Mouse (Mus musculus) megakaryocyte-erythroid progenitor cell, adult 5-6 weeks (primary cell): Measurements from ENCODE around the gene Tamm41. TPM values are rescaled to one million over a fixed set of nuclear protein-coding genes. Genes with fewer than 3 reads are reported as not detected.

ENCODE experiments used
- ATAC-seq: replicated peaks from 2 replicates; pipeline ENCODE4 v1.8.0; 2016; ENCODE audit warnings: mild to moderate bottlenecking, inconsistent platforms; ENCODE audit not compliant: severe bottlenecking, poor library complexity, low FRiP score, low TSS enrichment
- total RNA-seq, 2 experiments: library from RNA; stranded (forward) in 1 of 2; stranded (reverse) in 1 of 2; fragments of 200-1000, 215-1000 nt in 1 of 2; fragments of >200 nt in 1 of 2; fragmentation: Nextera tagmentation in 1 of 2; gene quantifications; 2 replicates each; pipeline ENCODE4 v1.2.3; 2014 to 2017

The Tamm41 gene
- total RNA-seq, 2 experiments from 2014 or later: 70.2 to 75.1 TPM

DNA sequence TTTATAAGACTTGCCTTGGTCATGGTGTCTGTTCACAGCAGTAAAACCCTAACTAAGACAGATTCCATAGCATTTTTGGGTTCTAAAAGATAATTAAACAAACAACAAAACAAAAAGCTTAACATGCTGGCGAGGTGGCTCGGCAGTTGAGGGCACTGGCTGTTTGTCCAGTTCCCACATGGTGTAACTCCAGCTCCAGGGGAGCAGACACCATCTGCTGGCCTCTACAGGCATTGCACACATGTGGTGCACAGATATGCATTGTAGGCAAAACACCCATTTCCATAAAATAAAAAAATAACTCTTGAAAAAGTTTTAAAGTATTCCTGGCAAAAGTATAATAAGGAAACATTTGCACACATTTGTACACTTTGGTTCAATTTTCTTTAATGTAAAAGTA, 7.6 kb downstream of the Tamm41 start:
- ATAC-seq: peak; percentile 82

DNA sequence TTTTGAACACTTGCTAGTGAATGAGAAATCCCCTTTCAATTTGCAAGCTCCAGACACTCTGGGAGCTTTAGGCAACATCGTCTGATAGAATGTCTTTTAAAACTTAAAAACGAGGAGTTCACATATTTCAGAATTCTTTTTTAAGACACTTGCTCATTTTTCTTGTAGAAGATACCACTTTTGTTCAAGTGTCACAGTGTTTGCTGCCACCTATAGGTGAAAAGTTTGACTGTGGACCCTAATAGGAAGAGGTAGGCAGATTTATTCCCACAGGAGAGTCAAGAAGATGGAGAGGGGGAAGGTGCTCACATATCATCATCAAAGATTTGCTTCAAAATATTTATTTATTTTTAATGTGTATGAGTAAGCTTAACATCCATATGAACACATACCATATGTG, 8.4 kb downstream of the Tamm41 start:
- ATAC-seq: 0 out of 2 replicates have a peak, but pooled peaks have one; percentile 38

DNA sequence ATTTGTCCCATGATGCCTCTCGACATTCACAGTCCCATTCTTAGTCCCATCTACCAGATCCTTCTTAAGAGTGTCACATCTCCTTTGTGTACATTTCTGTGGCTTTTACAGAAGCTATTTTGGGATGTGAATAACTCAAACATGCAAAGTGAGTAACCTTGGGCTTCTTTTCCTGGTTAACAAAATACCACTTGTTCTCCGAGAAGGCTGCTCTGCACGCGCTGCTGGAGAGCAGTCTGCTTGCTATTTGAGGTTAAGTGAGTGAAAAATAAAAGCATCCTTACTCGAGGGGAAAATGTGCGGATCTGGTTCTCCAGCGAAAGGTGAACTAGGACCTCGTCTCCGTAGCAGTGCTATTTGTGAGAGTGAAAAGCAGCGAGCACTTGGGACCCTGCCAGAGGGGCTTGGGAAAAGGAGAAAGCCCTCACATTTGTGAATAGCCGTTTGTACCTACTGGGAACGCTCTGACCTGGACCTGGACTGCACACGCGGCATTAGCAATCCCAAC, 10.1 kb downstream of the Tamm41 start:
- ATAC-seq: no peak

DNA sequence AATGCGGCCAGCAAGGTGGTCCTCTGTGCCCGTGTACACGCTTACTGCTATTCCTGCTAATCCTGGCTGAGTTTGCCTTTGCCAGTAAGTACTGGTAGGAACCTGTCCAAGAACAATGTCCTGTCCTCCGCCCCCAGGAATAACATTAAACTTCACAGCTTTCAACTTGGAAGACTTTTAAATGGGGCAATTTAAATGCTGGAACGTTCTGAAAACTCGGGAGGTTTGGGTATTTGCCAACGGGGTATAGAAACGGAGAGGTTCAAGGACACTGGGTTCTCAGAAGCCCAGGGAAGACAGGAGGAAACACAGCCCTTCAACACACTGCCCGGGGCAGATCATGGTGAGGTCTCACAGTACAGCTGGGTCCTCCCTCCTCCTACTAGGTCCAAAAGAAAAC, 14.8 kb downstream of the Tamm41 start:
- ATAC-seq: no peak

DNA sequence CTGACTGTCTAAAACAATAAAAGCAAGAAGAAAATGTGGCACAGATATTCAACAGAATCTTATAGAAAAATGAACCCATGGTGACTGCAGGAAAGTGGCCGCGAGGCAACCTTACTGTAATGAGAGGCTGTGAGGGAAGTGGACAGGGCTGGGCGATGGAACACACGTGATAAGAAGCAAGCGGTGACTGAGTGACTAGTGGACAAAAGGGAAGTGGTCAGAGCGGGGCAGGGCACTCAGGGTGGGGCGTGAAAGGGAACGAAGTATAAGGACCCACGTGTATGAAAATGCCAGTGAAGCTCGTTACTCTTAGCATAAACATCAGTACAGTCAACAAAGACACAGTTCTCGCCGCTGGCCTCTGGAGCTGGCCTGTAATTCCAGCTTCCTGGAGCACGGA, 22.2 kb downstream of the Tamm41 start:
- no peak for ATAC-seq

DNA sequence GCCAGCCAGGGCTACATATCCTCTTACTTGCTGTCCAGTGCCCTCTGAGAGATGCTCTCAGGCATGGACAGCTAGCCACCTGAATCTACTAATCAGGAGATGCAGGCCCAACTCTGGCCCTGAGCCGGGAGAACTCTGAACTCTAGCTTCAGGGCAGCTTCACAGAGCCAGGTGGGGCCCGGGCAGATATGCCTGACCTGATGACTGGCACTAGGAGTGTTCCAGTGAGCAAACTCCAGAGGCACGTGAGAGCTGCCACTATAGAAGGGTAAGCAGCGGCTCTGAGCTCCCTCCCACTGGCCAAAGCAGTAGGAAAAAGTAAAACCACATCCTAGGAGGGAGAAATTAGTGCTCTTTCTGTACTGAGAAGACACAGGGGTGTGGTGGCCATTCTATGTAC, 24.1 kb downstream of the Tamm41 start:
- ATAC-seq: no peak

DNA sequence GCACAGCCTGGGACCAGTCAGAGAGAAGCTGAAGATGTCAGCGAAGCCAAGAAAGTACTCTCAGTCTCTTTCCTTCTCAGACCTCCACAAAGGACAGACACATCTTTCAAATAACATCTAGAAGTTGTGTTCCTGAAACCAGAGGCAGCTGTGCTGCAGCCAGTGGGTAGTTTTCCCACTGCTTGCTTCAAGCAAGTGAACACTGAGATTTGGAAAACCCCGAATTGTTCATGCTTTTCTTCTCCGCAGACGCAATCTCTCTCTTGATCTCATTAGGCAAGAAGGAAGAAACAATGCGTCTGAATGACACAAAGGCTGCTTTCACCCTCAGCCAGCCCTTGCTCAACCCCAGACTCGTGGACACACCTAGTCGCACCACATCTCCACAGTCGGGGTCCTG, 25.9 kb downstream of the Tamm41 start:
- ATAC-seq: no peak

DNA sequence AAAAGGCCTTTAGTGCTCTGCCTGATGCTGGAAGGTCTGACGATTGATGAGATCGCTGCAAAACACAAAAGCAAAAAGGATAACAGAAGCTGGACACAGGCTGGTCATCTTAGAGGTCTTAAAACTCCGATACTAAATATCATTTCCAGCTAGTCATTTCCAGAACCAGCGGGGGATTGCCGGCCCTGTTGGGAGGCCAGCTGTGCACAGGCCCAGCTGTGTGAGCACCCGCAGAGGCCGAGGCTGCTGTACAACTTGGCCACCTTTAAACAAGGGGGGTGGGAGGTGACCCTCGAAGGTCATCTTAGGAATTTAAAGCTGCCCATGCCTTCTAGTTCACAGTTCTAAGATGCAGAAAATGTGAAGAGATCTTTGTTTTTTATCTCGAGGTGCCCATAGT, 26.9 kb downstream of the Tamm41 start:
- ATAC-seq: no peak

DNA sequence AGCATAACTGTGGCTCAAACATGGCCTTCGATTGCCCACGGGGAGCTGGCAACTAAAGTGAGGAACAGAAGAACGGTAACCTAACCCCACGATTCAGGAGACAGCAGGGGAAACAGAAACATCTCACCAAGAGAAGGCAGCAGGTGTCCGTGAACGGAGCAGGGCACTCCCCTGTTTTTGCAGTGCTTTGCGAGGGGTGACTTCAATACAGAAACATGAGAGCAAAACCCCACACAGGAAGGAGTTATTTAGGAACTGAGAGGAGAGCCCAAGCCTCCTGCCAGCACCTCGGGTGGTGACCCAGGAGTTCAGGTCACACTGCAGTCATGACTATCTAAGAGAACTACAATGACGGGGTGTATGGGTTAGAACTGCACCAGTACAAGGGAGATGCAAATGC, 27.4 kb downstream of the Tamm41 start:
- no peak for ATAC-seq

DNA sequence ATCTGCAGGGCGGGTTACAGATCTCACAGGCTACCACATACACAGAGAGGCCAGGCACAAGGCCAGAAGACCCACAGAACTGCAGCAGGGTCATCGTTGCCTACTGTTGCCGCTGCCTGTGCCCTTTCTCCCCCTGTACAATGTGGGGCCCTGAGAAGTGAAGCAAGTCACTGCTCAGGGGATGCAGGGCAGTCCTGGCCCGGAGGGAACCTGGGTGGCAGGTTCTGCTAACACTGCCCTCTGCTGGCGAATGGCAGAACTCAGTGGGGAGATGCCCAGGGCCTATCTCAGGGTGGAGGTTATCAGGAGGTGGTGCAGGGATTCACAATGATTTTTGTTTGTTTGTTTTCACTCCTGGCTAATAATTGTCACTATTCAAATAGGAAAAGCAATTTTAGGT, 29.9 kb downstream of the Tamm41 start:
- peak; percentile 90 for ATAC-seq

DNA sequence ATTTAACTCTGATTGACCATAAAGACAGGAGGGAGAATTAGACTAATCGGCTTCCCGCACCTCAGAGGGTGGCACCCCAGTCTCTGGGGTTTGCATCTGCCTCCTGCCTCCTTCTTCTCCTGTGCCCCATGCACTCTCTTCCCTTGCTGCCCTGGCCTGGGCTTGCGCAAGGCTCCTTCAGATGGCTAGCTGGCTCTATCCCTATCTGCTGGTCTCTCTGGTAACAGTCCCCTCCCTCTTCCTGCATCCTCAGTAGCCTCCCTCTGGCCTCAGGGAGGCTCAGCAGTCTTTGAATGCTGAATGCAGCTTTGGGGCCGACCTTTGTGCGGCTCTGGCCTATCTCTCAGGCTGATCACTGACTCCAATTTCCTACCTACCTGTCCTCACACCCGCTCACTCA, 30.7 kb downstream of the Tamm41 start:
- 0 out of 2 replicates have a peak, but pooled peaks have one; percentile 16 for ATAC-seq

DNA sequence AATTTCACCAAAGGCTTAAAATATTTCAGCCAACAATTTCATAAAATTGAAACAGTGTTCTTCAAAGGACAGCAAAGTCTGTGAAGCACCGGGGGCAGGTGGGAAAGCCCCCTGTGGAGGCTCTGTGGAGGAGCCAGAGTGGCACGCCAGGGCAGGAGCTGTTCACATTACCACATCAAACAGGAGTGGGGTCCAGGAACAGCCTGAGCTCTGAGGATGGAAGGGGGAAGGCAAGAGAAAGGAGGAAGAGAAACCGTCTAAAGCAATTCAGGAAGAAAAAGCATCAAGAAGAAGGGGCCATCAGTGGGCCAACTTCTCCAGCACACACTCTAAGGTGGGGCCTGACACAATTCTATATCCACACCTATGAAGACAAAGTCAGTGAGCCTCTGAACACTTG, 31.6 kb downstream of the Tamm41 start:
- no peak for ATAC-seq

DNA sequence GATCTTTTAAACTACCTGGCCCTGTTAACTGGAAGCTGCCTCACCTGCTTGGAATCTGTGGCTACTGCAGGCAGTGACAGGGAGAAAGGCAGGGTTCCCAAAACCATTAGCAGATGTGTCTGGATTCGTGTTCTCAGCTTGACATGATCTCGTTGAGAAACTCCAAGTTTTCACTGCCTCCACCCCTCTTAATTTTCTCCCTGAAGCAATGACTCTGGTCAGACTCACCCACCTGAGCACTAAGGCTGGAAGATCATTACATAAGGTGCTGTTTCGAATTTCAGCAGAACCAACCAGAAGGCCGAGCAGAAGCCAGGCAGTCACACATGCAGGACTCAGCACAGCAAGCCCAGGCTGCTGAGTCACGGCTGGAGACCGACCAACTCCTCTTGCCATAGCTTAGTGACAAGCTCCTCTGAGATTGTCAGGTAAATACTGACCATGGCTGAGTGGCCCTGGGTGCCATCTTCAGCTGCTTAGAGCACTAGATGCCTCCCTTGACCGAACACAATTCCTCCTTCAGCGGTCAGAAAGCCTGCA, 32.3 kb downstream of the Tamm41 start:
- no peak for ATAC-seq

DNA sequence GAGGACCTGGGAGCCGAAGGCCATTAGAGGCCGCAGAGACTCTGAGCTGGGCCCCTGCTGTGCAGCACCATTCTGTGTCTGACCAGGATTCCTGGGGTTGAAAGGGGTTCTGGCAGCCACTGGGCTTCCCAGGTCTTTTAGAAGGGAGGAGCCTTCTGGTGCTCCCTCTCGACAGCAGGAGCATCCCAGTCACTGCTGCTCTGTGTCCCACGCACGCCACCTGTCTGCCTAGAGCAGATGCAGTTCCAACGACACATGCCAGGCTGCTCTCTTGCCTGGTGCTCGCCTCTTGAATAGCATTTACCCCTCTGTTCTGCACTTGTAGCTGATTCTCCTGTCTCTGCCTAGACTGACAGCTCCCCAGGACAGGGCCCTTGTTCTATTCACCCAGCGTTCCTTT, 33.0 kb downstream of the Tamm41 start:
- no peak for ATAC-seq

DNA sequence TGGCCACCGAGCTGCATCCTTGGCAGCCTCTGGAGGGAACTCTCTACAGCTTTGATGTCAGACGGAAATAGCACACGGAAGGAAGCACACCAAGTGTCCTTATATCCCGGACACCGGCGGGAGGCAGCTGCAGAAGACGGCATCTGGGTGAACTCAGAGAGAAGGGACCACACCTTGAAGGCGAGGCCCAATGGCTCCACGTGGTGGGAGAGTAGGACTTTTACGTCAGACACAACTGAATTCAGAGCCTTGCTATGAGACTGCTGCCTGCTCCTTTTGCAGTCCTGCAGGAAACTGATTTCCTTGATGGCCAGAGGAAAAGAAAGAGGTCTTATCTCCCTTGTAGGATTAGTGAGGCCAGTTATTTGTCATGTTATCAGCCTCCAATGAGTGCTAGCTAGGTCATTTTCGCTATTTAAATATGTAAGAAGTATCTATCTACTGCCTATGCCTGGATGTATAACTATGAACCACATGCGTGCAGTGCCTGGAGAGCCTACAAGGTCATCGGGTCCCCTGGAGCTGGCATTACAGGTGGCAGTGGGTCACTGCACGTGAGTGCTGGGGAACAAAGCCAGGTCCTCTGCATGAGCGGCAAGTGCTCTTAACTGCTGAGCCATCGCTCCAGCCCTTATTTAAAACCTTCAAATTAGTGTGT, 39.2 kb downstream of the Tamm41 start:
- ATAC-seq: no peak

DNA sequence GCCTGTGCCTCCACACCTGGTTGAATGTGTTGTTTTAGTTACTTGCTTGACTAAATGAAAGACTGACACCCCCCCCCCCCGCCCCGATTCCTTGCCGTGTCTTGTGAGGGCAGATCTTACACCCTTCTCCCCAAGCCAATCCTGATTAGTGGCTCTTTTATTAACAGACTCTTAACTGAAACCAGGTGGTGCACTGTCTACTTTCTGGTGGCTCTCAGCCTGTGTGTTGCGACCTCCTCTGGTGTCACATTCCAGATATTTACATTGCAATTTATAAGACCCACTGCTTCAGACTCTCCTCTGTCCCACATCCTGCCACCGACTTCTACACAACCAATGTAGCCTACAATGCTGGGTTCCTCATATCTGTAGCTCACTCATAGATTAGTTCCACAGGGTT, 40.2 kb downstream of the Tamm41 start:
- no peak for ATAC-seq

DNA sequence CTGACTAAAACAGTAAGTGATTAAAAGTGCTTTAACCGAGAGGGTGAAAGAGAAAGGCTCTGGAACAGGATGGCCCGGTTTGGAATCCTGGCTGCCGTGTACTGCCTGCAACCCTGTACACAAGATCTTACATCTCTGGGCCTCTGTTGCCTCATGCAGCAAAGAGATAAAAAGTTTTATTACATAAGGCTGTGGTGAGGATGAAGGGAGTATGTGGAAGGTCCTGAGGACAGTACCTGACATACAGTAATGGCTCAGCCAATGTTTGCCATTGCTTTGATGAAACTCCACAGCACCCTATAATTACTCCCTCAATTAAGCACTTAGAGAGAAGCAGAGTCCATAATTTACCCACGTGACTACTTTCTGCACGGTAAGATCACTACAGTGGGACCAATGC, 40.8 kb downstream of the Tamm41 start:
- ATAC-seq: no peak

DNA sequence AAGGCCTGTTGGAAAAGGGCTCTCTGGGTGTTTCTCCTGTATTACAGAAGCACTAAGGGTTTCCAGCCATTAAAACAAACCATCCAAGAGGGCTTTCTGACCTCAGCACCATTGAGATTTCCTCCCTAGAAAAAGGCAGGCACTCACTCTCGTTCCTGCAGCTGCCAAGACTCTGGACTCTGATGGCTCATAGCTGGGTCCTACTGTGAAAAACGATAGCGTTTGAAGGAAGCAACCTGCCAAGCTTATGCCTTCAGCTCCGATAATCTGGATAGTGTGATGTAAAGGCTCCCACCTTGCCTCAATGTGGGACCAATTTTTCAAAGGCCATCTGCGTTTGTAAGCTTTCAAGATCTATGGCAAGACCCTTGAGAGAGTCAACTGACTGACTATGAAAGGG, 43.6 kb downstream of the Tamm41 start:
- ATAC-seq: no peak

DNA sequence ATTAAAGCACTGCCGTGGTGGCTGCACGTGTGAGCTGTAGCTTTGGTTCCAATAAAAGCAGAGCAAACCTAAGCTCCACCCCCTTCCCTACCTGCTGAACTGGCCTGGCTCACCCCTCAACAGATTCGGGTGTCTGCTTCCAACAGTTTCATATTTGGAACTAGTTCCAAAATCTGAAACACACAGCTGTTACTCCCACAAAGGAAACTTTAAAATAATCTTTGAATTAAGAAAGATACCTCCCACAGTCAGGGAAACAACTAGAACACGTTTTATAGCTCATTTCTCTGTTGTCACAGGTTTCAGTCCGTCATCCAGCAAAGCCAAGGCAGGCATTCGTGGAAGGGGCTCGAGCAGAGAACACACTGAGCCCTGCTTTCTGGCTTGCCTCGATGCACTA, 44.0 kb downstream of the Tamm41 start:
- ATAC-seq: no peak

DNA sequence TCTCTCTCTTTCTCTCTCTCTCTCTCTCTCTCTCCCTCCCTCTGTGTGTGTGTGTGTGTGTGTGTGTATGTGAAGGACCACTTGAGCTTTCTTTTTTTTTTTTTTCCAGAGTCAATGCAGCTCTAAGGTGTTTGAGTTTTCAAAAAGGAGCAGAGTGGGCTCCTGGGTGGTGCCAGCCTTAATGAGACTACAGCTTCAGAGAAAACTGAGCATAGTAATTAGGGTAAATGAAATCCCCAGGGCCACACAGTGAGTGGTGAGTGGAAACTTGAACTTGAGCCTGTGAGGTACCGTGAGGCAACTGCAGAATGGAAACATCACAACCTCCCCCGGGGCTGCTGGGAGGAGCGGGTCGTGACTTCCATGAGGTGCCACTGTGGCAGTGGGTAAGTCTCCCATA, 45.8 kb downstream of the Tamm41 start:
- no peak for ATAC-seq

DNA sequence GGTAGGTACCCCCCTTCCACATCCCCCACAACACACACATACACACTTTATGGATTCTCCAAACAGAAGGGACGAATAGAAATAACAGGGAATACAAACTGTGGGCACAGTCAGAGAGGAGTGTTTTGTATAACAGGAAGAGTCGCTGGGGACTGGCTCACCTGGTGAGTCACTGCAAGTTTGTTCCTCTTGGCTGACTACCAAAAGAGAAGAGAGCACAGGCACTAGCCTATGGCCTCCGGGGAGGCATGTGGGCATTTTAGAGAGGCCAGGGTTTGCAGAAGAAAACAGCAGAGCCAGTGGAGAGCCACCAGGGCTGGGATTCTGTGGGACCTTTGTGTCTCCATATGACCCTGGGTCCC, 49.1 kb downstream of the Tamm41 start:
- ATAC-seq: no peak
